Mouse (Mus musculus) bone marrow macrophage, adult 2 months (primary cell): Measurements from ENCODE around the gene Zfp760.

Source experiments
- CTCF ChIP-seq: IDR thresholded peaks from 2 replicates; pipeline ENCODE4 v1.5.1; 2012; ENCODE audit warnings: low read depth, mild to moderate bottlenecking, low read length, moderate library complexity
- POLR2A ChIP-seq: IDR thresholded peaks from 2 replicates; pipeline ENCODE4 v1.6.1; 2012; ENCODE audit warnings: mild to moderate bottlenecking, low read depth, low read length, borderline replicate concordance

- TF ChIP-seq POLR2A (no peak), CTCF (no peak)
Measured at GRCm38 (mm10) chr17:21693342-21693741, 14.2 kb upstream of the Zfp760 start.
